Mouse (Mus musculus): ENCODE measurements around the gene Katnal1.

The Katnal1 gene

GRCm38 (mm10) chr5:148885821-148886609 is 43.1 kb downstream of the Katnal1 start:
- no peak for DNase-seq (ENCODE audit: extremely low spot score, low read depth, low spot score)

- DNase-seq (ENCODE audit: extremely low spot score, low read depth, low spot score) = no peak
Observed at GRCm38 (mm10) chr5:148883671-148884070, 45.4 kb downstream of the Katnal1 start.

GRCm38 (mm10) chr5:148879218-148879617 is 49.9 kb downstream of the Katnal1 start:
- no peak for DNase-seq (ENCODE audit: extremely low spot score, low read depth, low spot score)

- no peak for DNase-seq (ENCODE audit: extremely low spot score, low read depth, low spot score)
Observed at GRCm38 (mm10) chr5:148873116-148873515, 56.0 kb downstream of the Katnal1 start.

GRCm38 (mm10) chr5:148869583-148869982 is 59.5 kb downstream of the Katnal1 start:
- DNase-seq (ENCODE audit: extremely low spot score, low read depth, low spot score) = no peak

GRCm38 (mm10) chr5:148867766-148868165 is 61.4 kb downstream of the Katnal1 start:
- no peak for DNase-seq (ENCODE audit: extremely low spot score, low read depth, low spot score)

- DNase-seq (ENCODE audit: extremely low spot score, low read depth, low spot score) = no peak
Observed at GRCm38 (mm10) chr5:148867171-148867570, 61.9 kb downstream of the Katnal1 start.

- no peak for DNase-seq (ENCODE audit: extremely low spot score, low read depth, low spot score)
Observed at GRCm38 (mm10) chr5:148866571-148866970, 62.5 kb downstream of the Katnal1 start.

GRCm38 (mm10) chr5:148863409-148863808 is 65.7 kb downstream of the Katnal1 start:
- no peak for DNase-seq (ENCODE audit: extremely low spot score, low read depth, low spot score)

GRCm38 (mm10) chr5:148862853-148863252 is 66.3 kb downstream of the Katnal1 start:
- DNase-seq (ENCODE audit: extremely low spot score, low read depth, low spot score) = no peak

- no peak for DNase-seq (ENCODE audit: extremely low spot score, low read depth, low spot score)
Observed at GRCm38 (mm10) chr5:148862136-148862535, 67.0 kb downstream of the Katnal1 start.

GRCm38 (mm10) chr5:148857522-148857921 is 71.6 kb downstream of the Katnal1 start:
- no peak for DNase-seq (ENCODE audit: extremely low spot score, low read depth, low spot score)

GRCm38 (mm10) chr5:148855047-148855446 is 74.1 kb downstream of the Katnal1 start:
- no peak for DNase-seq (ENCODE audit: extremely low spot score, low read depth, low spot score)

GRCm38 (mm10) chr5:148854166-148854565 is 75.0 kb downstream of the Katnal1 start:
- DNase-seq (ENCODE audit: extremely low spot score, low read depth, low spot score) = no peak

- DNase-seq (ENCODE audit: extremely low spot score, low read depth, low spot score) = no peak
Observed at GRCm38 (mm10) chr5:148849516-148849915, 79.6 kb downstream of the Katnal1 start.

GRCm38 (mm10) chr5:148847032-148847431 is 82.1 kb downstream of the Katnal1 start:
- DNase-seq (ENCODE audit: extremely low spot score, low read depth, low spot score) = no peak

GRCm38 (mm10) chr5:148837069-148837468 is 92.1 kb downstream of the Katnal1 start:
- no peak for DNase-seq (ENCODE audit: extremely low spot score, low read depth, low spot score)

- no peak for DNase-seq (ENCODE audit: extremely low spot score, low read depth, low spot score)
Observed at GRCm38 (mm10) chr5:148831596-148832257, 97.4 kb downstream of the Katnal1 start.

- no peak for DNase-seq (ENCODE audit: extremely low spot score, low read depth, low spot score)
Observed at GRCm38 (mm10) chr5:148831141-148831547, 98.0 kb downstream of the Katnal1 start.

- no peak for DNase-seq (ENCODE audit: extremely low spot score, low read depth, low spot score)
Observed at GRCm38 (mm10) chr5:148825732-148826131, 103.4 kb downstream of the Katnal1 start.

GRCm38 (mm10) chr5:148822772-148823171 is 106.3 kb downstream of the Katnal1 start:
- no peak for DNase-seq (ENCODE audit: extremely low spot score, low read depth, low spot score)
